Mouse (Mus musculus) hindbrain, embryonic 11.5 days (tissue): ENCODE data around the gene Fhit. TPM values are rescaled to one million over a fixed set of nuclear protein-coding genes. Genes with fewer than 3 reads are reported as not detected.
"Not testable (repeated sequence)": the region's sequence is repeated elsewhere in the genome, so short reads cannot be mapped to it uniquely, and the experiment has no call there.

Experiments
- ATAC-seq: fragments of 200-750 bp; cut with Nextera tagmentation; 2 replicates; pipeline ENCODE4 v1.8.0; 2017; ENCODE audit warnings: mild to moderate bottlenecking, moderate TSS enrichment, moderate library complexity; ENCODE audit not compliant: low FRiP score
- DNase-seq: peaks from one replicate; pipeline ENCODE4 v3.0.0-alpha.2; 2015; ENCODE audit warnings: low spot score
- H3K27ac ChIP-seq: fragments of 300-500 bp; sonication (generic); 2 replicates; pipeline ENCODE4 v1.5.1; 2014; ENCODE audit warnings: mild to moderate bottlenecking, low read depth, low read length
- H3K27me3 ChIP-seq: fragments of 300-500 bp; sonication (generic); 2 replicates; pipeline ENCODE4 v1.6.1; 2014; ENCODE audit warnings: mild to moderate bottlenecking, low read length, moderate library complexity, mixed read lengths; ENCODE audit not compliant: control insufficient read depth, insufficient read depth
- H3K36me3 ChIP-seq: fragments of 300-500 bp; sonication (generic); 2 replicates; pipeline ENCODE4 v1.6.1; 2014; ENCODE audit warnings: mild to moderate bottlenecking, low read length, moderate library complexity, mixed read lengths; ENCODE audit not compliant: control insufficient read depth, insufficient read depth
- H3K4me1 ChIP-seq: fragments of 300-500 bp; sonication (generic); replicated peaks from 2 replicates; pipeline ENCODE4 v1.6.1; 2014; ENCODE audit warnings: low read length, mixed read lengths; ENCODE audit not compliant: control insufficient read depth, insufficient read depth
- H3K4me2 ChIP-seq: fragments of 300-500 bp; sonication (generic); replicated peaks from 2 replicates; pipeline ENCODE4 v1.6.1; 2014; ENCODE audit warnings: mild to moderate bottlenecking, low read depth, low read length
- H3K4me3 ChIP-seq: fragments of 300-500 bp; sonication (generic); 2 replicates; pipeline ENCODE4 v1.5.1; 2014; ENCODE audit warnings: low read depth, low read length
- H3K9ac ChIP-seq: fragments of 300-500 bp; sonication (generic); 2 replicates; pipeline ENCODE4 v1.6.1; 2014; ENCODE audit warnings: low read depth, low read length
- H3K9me3 ChIP-seq: fragments of 300-500 bp; sonication (generic); 2 replicates; pipeline ENCODE4 v1.6.1; 2016; ENCODE audit warnings: low read length; ENCODE audit not compliant: control insufficient read depth
- WGBS: fragments of 180-500 bp; shearing (Covaris S2); extraction: QIAGEN DNeasy Blood & Tissue Kit; methylation state at CpG from one replicate; pipeline ENCODE4 v1.1.7; 2014; 5-methylcytosine and 5-hydroxymethylcytosine counted together
- polyA plus RNA-seq: library from polyadenylated mRNA; unstranded; fragments of >200 nt; fragmentation: Nextera tagmentation; extraction: Ambion mirVana; gene quantifications from 2 replicates; pipeline ENCODE4 v1.2.1, GENCODE M21; 2014

Fhit gene
- polyA plus RNA-seq, 1 experiment from 2014 or later = 5.0 TPM

DNA sequence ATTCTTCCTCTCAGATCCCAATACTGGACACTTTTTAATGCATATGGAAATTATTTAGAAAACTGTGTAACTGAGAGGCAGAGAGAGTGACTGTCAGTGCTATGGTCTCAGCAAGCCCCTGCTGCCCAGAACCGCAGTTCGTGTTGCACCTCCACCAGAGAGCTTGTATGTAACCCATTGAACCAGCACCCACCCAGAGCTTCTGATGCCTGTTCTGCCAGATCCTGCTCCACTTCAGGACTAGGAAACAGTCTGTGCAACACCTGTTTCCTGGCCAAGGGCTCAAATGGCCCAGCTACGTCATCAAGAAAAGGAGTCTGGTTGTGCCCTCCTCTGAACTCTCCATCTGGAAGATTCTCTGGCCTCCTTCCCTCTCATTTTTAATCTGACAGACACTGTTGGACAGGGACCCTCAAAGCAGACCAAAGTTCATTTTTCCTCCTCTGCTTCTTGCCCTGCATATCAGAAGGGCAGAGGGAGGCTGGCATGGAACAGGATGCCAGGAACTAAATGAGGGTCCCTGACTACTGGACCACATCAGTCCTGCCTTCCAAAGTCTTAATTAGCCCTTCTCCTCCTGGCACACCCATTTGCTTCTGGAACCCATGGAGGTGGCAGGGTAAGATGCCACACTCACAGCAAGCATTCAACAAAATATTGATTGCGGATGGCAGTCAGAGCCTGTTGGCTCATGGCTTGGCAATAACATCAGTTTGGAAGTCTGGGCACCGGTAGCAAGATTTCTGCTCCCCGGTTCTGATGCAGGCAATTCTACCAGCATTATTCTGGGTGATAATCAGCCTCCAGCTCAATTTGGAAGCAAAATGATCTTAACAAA lies 29.0 kb downstream of the Fhit start:
- no peak for DNase-seq
- H3K27me3 ChIP-seq = no peaks in the 10 kb centered on the region
- WGBS = 89% methylated on average over 6 of the region's 6 CpGs
- H3K9ac ChIP-seq = no peak overlapping the region
- no peak overlapping the region for H3K4me2 ChIP-seq
- ATAC-seq = no peak
- H3K27ac ChIP-seq = no peak overlapping the region
- H3K4me1 ChIP-seq = no peaks in the 10 kb centered on the region
- no peaks in the 10 kb centered on the region for H3K36me3 ChIP-seq
- no peak overlapping the region for H3K4me3 ChIP-seq
- H3K9me3 ChIP-seq = no peaks in the 10 kb centered on the region

DNA sequence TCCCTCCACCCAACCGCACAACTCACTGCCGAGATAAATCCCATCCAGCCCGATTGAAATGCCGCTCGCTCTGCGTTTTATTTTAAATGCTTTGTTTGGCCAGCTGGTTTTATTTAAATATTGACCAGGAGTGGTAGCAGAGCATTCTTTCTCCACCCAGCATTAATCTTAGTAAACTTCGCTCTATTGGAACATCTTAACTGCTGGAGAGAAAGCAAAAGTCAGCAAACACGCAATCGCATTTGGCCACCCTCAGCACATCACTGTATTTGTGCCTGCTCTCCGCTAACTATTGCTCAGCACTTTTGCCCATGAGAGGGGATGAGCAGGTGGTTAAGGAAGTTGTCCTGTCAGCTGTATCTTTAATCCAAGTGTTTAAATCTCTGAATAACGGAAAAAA lies 36.7 kb downstream of the Fhit start:
- Histone ChIP-seq H3K9ac (no peak overlapping the region), H3K27ac (no peak overlapping the region), H3K4me1 (no peaks in the 10 kb centered on the region), H3K4me3 (no peak overlapping the region), H3K9me3 (no peaks in the 10 kb centered on the region), H3K4me2 (no peak overlapping the region), H3K27me3 (no peaks in the 10 kb centered on the region), H3K36me3 (no peaks in the 10 kb centered on the region)
- ATAC-seq = no peak
- DNase-seq = no peak
- WGBS = 78% methylated on average over 11 of the region's 11 CpGs

GRCm38 (mm10) chr14:11119076-11119475 lies 42.8 kb downstream of the Fhit start:
- no peaks in the 10 kb centered on the region for H3K27me3 ChIP-seq
- H3K4me3 ChIP-seq = no peak overlapping the region
- no peak overlapping the region for H3K4me2 ChIP-seq
- no peaks in the 10 kb centered on the region for H3K9me3 ChIP-seq
- no peaks in the 10 kb centered on the region for H3K36me3 ChIP-seq
- no peaks in the 10 kb centered on the region for H3K4me1 ChIP-seq
- ATAC-seq = no peak
- DNase-seq = no peak
- 93% methylated on average over 6 of the region's 6 CpGs for WGBS
- H3K27ac ChIP-seq = no peak overlapping the region
- H3K9ac ChIP-seq = no peak overlapping the region

DNA sequence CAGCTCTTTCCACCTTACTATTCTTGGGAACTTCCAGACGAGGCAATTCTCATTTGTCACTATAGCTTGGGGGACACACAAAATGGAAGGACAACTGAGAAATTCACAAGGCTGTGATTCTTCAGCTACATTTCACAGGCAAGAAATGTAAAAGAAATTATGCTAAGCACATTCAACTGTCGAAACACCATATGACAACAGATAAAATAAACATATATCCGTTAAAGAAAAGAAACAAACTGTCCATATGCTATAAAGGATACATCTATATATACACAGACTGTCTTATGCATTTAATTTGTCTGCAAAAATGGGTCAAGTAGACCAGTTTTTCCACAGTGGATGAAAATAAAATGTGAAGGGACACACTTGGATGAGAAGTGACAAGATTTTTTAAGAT lies 76.2 kb downstream of the Fhit start:
- Histone ChIP-seq H3K9ac (no peak overlapping the region), H3K36me3 (no peaks in the 10 kb centered on the region), H3K27me3 (no peaks in the 10 kb centered on the region), H3K4me2 (no peak overlapping the region), H3K9me3 (no peaks in the 10 kb centered on the region), H3K4me3 (no peak overlapping the region), H3K27ac (no peak overlapping the region), H3K4me1 (no peaks in the 10 kb centered on the region)
- ATAC-seq = no peak
- DNase-seq = no peak
- 87% methylated on average over 3 of the region's 3 CpGs for WGBS

- no peaks in the 10 kb centered on the region for H3K4me1 ChIP-seq
- H3K9ac ChIP-seq = no peak overlapping the region
- ATAC-seq (peak; percentile 85), DNase-seq (peak; percentile 20)
- WGBS = 37% methylated on average over 3 of the region's 3 CpGs
- no peaks in the 10 kb centered on the region for H3K27me3 ChIP-seq
- no peak overlapping the region for H3K4me3 ChIP-seq
- no peak overlapping the region for H3K4me2 ChIP-seq
- no peak overlapping the region for H3K27ac ChIP-seq
- H3K9me3 ChIP-seq = no peaks in the 10 kb centered on the region
- no peaks in the 10 kb centered on the region for H3K36me3 ChIP-seq
Measured at GRCm38 (mm10) chr14:11083946-11084345, 77.9 kb downstream of the Fhit start.

DNA sequence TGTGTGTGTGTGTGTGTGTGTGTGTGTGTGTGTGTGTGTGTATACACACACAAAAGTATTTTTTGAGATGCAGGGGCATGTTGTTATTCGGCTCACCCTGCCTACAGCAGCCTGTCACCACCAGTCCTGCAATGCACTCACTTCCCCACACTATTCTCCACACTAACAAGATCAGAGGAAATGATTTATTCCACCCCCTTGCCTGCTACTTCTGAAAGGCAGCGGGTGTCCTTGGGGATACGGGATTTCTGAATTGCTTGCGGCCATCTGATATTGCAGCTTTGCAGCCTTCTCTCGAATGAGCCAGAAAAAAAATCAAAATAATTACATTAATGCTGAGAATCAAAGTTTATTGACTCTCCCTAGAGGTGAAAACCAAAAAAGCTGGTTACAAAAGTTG lies 78.4 kb downstream of the Fhit start:
- Histone ChIP-seq H3K27ac (no peak overlapping the region), H3K27me3 (no peaks in the 10 kb centered on the region), H3K4me3 (no peak overlapping the region), H3K9ac (no peak overlapping the region), H3K4me2 (no peak overlapping the region), H3K36me3 (no peaks in the 10 kb centered on the region), H3K9me3 (no peaks in the 10 kb centered on the region), H3K4me1 (no peaks in the 10 kb centered on the region)
- ATAC-seq (peak; percentile 75; the same call in 1 of the 2 replicates), DNase-seq (peak; percentile 13)
- WGBS = 54% methylated on average over 5 of the region's 5 CpGs

DNA sequence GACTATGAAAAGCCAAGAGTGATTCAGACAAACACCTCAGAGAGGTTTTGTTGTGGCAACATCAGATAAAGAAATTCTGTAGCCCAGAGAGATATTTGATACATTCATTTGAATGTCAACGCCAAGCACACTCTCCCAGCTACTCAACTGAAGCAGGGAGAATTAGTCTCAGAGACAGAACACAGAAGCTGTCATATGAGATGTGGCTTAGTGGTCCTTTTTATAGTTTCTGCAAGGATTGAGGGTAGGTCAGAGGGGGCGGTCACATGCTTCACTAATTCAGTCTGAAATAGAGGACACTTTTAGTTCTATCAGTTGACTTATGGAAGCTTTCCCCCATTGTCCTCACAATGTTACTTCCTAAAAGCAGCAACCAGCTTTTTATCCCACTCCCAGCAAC lies 98.2 kb downstream of the Fhit start:
- Histone ChIP-seq H3K9me3 (no peaks in the 10 kb centered on the region), H3K27ac (no peak overlapping the region), H3K4me2 (no peak overlapping the region), H3K27me3 (no peaks in the 10 kb centered on the region), H3K9ac (no peak overlapping the region), H3K4me3 (no peak overlapping the region), H3K36me3 (no peaks in the 10 kb centered on the region), H3K4me1 (no peaks in the 10 kb centered on the region)
- WGBS = 49% methylated on average over 2 of the region's 2 CpGs
- DNase-seq (no peak), ATAC-seq (no peak)

GRCm38 (mm10) chr14:11060221-11060620 lies 101.6 kb downstream of the Fhit start:
- H3K27me3 ChIP-seq = no peaks in the 10 kb centered on the region
- no peak overlapping the region for H3K4me3 ChIP-seq
- ATAC-seq (no peak), DNase-seq (no peak)
- no peak overlapping the region for H3K4me2 ChIP-seq
- H3K36me3 ChIP-seq = no peaks in the 10 kb centered on the region
- H3K27ac ChIP-seq = no peak overlapping the region
- no peaks in the 10 kb centered on the region for H3K9me3 ChIP-seq
- H3K4me1 ChIP-seq = no peaks in the 10 kb centered on the region
- no peak overlapping the region for H3K9ac ChIP-seq

- not testable (repeated sequence) for H3K9ac ChIP-seq, ATAC-seq, H3K9me3 ChIP-seq, H3K4me2 ChIP-seq, H3K4me3 ChIP-seq, H3K4me1 ChIP-seq, H3K36me3 ChIP-seq, DNase-seq, H3K27me3 ChIP-seq, H3K27ac ChIP-seq
- 65% methylated on average over 8 of the region's 8 CpGs for WGBS
Measured at GRCm38 (mm10) chr14:11039503-11040300, 122.1 kb downstream of the Fhit start.
